Mouse (Mus musculus): ENCODE results near the gene Lbx2. TPM values are rescaled to one million over a fixed set of nuclear protein-coding genes. Genes with fewer than 3 reads are reported as not detected.

Gene Lbx2
- total and polyA plus RNA-seq, 2 experiments from 2014 or later = 0.26 TPM; not detected in 1

DNA sequence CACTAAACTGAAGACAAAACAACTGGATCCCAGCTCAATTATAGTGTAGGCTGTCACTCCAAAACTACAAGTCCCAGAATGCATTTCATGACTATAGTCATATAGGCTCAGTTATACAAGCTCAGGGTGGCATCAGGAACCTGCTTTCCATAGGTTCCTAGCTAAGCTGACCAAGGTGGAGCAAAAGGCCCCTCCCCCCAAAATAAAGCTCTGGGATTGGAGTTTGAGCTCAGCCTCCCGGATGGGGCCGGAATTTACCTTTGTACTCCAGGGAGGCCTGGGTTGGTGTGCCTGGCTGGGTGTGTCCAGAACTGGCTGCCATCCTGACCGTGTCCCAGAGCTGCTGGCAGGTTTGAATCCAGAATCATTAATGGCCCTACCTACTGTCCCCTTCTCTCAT is 28.4 kb upstream of the Lbx2 start, which contains the start of gene Dqx1:
Gene Dqx1 (plus strand): TSS at position 55 of the 400 bp plus-strand sequence.
- H3K27me3 ChIP-seq (ENCODE audit: insufficient read depth, low read length) = peaks cover 9% of the 10 kb centered on the region; the same call in 1 of the 2 replicates
- TF ChIP-seq CTCF (IDR thresholded peaks at IDR 0.05) = no peak
- peaks cover 10% of the 10 kb centered on the region for H3K4me1 ChIP-seq (ENCODE audit: insufficient read depth, low read length)
- no peak within 1 kb of the TSS for H3K27ac ChIP-seq (ENCODE audit: low read depth, low read length)
- H3K4me2 ChIP-seq (ENCODE audit: low read depth, low read length, poor library complexity, severe bottlenecking) = no peak within 1 kb of the TSS
- H3K4me3 ChIP-seq (ENCODE audit: low read depth, low read length) = no peak within 1 kb of the TSS
- peaks cover 8% of the 10 kb centered on the region for H3K36me3 ChIP-seq (ENCODE audit: insufficient read depth, low read length)
- 56% methylated on average over 3 of the region's 3 CpGs for WGBS
- no peaks in the 10 kb centered on the region for H3K9me3 ChIP-seq (ENCODE audit: low read length)
- no peak within 1 kb of the TSS for H3K9ac ChIP-seq (replicated peaks; ENCODE audit: low read length, poor library complexity, severe bottlenecking)
- ATAC-seq (ENCODE audit: low FRiP score) = no peak
- DNase-seq (ENCODE audit: low spot score) = peak; percentile 51

GRCm38 (mm10) chr6:83058725-83059124 is 27.4 kb upstream of the Lbx2 start:
- H3K9ac ChIP-seq (replicated peaks; ENCODE audit: low read length, poor library complexity, severe bottlenecking) = no peak overlapping the region
- no peak overlapping the region for H3K27ac ChIP-seq (ENCODE audit: low read depth, low read length)
- peaks cover 10% of the 10 kb centered on the region for H3K4me1 ChIP-seq (ENCODE audit: insufficient read depth, low read length)
- peaks cover 18% of the 10 kb centered on the region for H3K27me3 ChIP-seq (ENCODE audit: insufficient read depth, low read length)
- no peak overlapping the region for H3K4me2 ChIP-seq (ENCODE audit: low read depth, low read length, poor library complexity, severe bottlenecking)
- WGBS = 70% methylated on average over 2 of the region's 2 CpGs
- H3K4me3 ChIP-seq (ENCODE audit: low read depth, low read length) = no peak overlapping the region
- peaks cover 8% of the 10 kb centered on the region for H3K36me3 ChIP-seq (ENCODE audit: insufficient read depth, low read length)
- ATAC-seq (ENCODE audit: low FRiP score) = no peak
- no peak for DNase-seq (ENCODE audit: low spot score)
- no peak for TF ChIP-seq CTCF (IDR thresholded peaks at IDR 0.05)
- H3K9me3 ChIP-seq (ENCODE audit: low read length) = no peaks in the 10 kb centered on the region

GRCm38 (mm10) chr6:83065995-83066394 is 20.2 kb upstream of the Lbx2 start:
- no peak for TF ChIP-seq CTCF (IDR thresholded peaks at IDR 0.05)
- Histone ChIP-seq H3K27ac (ENCODE audit: low read depth, low read length) (no peak overlapping the region), H3K4me3 (ENCODE audit: low read depth, low read length) (no peak overlapping the region), H3K4me1 (ENCODE audit: insufficient read depth, low read length) (peaks cover 3% of the 10 kb centered on the region; the same call in 1 of the 2 replicates), H3K9me3 (ENCODE audit: low read length) (no peaks in the 10 kb centered on the region), H3K36me3 (ENCODE audit: insufficient read depth, low read length) (no peaks in the 10 kb centered on the region), H3K27me3 (ENCODE audit: insufficient read depth, low read length) (peaks cover 78% of the 10 kb centered on the region), H3K4me2 (ENCODE audit: low read depth, low read length, poor library complexity, severe bottlenecking) (no peak overlapping the region), H3K9ac (replicated peaks; ENCODE audit: low read length, poor library complexity, severe bottlenecking) (no peak overlapping the region)
- DNase-seq (ENCODE audit: low spot score) (no peak), ATAC-seq (ENCODE audit: low FRiP score) (no peak)
- WGBS = 43% methylated on average over 8 of the region's 8 CpGs

DNA sequence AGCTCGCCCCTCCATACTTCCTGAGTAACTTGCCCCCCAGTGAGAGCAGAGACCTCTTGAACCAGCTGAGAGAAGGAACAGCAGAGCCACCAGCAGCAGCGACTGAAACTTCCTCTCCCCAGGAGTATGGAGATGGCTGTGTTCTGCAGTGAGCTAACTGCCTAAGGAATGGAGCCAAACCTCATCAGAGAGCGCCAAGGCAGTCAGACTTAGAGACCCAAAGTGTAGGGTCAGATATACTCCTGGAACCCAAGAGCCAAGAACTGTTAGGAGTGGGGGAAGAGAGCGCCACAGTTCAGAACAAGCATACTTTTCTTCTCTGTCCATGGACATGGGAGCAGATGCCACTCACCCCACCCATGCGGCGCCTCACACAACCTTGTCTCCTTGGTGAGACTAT is 19.7 kb upstream of the Lbx2 start:
- no peak overlapping the region for H3K27ac ChIP-seq (ENCODE audit: low read depth, low read length)

DNA sequence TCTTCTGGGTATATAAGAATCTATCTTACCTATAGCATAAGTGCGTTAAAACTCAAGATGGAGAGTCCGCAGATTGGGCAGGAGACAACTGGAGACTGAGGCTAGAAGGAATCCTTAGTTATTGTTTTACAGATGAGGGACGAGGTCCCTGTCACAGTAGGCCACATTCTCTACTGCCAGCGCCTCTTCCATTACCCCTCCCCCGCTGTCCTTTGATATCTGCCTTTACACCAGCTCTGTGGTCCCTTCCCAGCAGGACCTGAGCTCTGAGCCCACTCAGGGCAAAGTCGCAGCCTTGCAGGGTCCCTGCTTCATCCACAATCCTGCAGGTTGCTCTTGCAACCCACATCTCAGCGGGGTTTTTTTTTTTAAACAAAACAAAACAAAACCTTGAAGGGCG is 17.9 kb upstream of the Lbx2 start:
- Histone ChIP-seq H3K36me3 (ENCODE audit: insufficient read depth, low read length) (no peaks in the 10 kb centered on the region), H3K27me3 (ENCODE audit: insufficient read depth, low read length) (peaks cover 86% of the 10 kb centered on the region), H3K9ac (replicated peaks; ENCODE audit: low read length, poor library complexity, severe bottlenecking) (no peak overlapping the region), H3K4me1 (ENCODE audit: insufficient read depth, low read length) (peaks cover 3% of the 10 kb centered on the region; the same call in 1 of the 2 replicates), H3K27ac (ENCODE audit: low read depth, low read length) (no peak overlapping the region), H3K9me3 (ENCODE audit: low read length) (no peaks in the 10 kb centered on the region), H3K4me2 (ENCODE audit: low read depth, low read length, poor library complexity, severe bottlenecking) (no peak overlapping the region), H3K4me3 (ENCODE audit: low read depth, low read length) (no peak overlapping the region; the same call in 1 of the 2 replicates)
- ATAC-seq (ENCODE audit: low FRiP score) (no peak), DNase-seq (ENCODE audit: low spot score) (no peak)
- no peak for TF ChIP-seq CTCF (IDR thresholded peaks at IDR 0.05)
- 5% methylated on average over 8 of the region's 8 CpGs for WGBS

More for the DNA sequence above, 19.7 kb upstream of the Lbx2 start:
- Histone ChIP-seq H3K4me3 (ENCODE audit: low read depth, low read length) (no peak overlapping the region), H3K9me3 (ENCODE audit: low read length) (no peaks in the 10 kb centered on the region), H3K4me1 (ENCODE audit: insufficient read depth, low read length) (peaks cover 3% of the 10 kb centered on the region; the same call in 1 of the 2 replicates), H3K27me3 (ENCODE audit: insufficient read depth, low read length) (peaks cover 78% of the 10 kb centered on the region), H3K36me3 (ENCODE audit: insufficient read depth, low read length) (no peaks in the 10 kb centered on the region), H3K4me2 (ENCODE audit: low read depth, low read length, poor library complexity, severe bottlenecking) (no peak overlapping the region), H3K9ac (replicated peaks; ENCODE audit: low read length, poor library complexity, severe bottlenecking) (no peak overlapping the region)
- no peak for ATAC-seq (ENCODE audit: low FRiP score)
- no peak for DNase-seq (ENCODE audit: low spot score)
- no peak for TF ChIP-seq CTCF (IDR thresholded peaks at IDR 0.05)
- WGBS = 22% methylated on average over 6 of the region's 6 CpGs

DNA sequence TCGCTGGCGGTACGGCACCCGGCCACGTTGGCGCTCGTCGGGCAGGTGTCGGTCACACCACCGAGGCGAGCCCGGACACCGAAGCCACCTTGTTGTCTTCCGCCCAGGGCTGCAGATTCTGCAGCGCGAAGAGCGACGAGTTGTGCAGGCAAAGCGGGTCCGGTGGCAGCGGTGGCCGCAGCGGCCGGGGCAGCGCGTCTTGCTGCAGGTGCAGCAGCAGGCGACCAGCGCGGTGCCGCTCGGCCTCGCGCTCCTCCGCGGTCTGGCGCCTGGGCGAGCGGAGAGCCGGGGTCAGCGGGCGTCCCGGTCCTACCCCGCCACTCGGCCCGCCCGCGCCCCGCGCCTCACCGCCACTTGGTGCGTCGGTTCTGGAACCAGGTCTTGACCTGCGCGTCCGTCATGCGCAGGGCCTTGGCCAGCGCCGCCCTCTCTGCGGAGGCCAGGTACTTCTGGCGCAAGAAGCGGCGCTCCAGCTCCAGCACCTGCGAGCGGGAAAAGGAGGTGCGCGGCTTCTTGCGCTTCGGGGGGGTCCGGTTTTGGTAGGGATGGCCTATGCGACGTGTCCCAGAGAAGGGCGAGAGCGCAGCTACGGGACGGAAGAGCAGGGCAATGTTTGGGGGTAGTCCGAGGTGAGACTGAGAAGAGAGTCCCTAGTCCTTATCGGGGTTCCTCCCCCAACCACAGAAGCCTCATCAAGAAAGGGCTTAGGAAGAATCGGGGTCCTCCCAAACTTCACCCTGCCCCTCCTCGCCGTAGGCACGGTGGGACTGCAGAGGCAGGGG is 17.3 kb upstream of the Lbx2 start:
- no peak for ATAC-seq (ENCODE audit: low FRiP score)
- Histone ChIP-seq H3K4me3 (ENCODE audit: low read depth, low read length) (peak overlapping the region; percentile 12; the same call in 1 of the 2 replicates), H3K36me3 (ENCODE audit: insufficient read depth, low read length) (no peaks in the 10 kb centered on the region), H3K4me2 (ENCODE audit: low read depth, low read length, poor library complexity, severe bottlenecking) (peak overlapping the region; percentile 16), H3K27ac (ENCODE audit: low read depth, low read length) (no peak overlapping the region), H3K27me3 (ENCODE audit: insufficient read depth, low read length) (peaks cover 87% of the 10 kb centered on the region), H3K9ac (replicated peaks; ENCODE audit: low read length, poor library complexity, severe bottlenecking) (no peak overlapping the region), H3K4me1 (ENCODE audit: insufficient read depth, low read length) (peaks cover 3% of the 10 kb centered on the region; the same call in 1 of the 2 replicates), H3K9me3 (ENCODE audit: low read length) (no peaks in the 10 kb centered on the region)
- no peak for DNase-seq (ENCODE audit: low spot score)
- no peak for TF ChIP-seq CTCF (IDR thresholded peaks at IDR 0.05)
- WGBS = 1% methylated on average over 69 of the region's 81 CpGs
